Mouse (Mus musculus): ENCODE measurements around the gene Lrrc25. TPM values are rescaled to one million over a fixed set of nuclear protein-coding genes. Genes with fewer than 3 reads are reported as not detected.

The Lrrc25 gene
- total and polyA plus RNA-seq, 3 experiments, result 0.30 to 5.9 (median 2.4) TPM

GRCm38 (mm10) chr8:70660273-70660725, 44.3 kb downstream of the Lrrc25 start, which contains the start of gene Pgpep1:
Gene Pgpep1, minus strand, starts transcription at chr8:70660388.
- dilution Hi-C loops (cut with MboI; ENCODE audit: extremely low pct_ligation_motif_present, extremely low pct_unique_long_range_greater_than_20kb, low sequenced_read_pairs) (no loop called here), in situ Hi-C loops (cut with MboI; ENCODE audit: low pct_ligation_motif_present, low pct_unique_long_range_greater_than_20kb, low sequenced_read_pairs) (loop anchor here (10.0 kb wide), 1 partner anchor 55 kb away; the partner anchor contains the start of gene Gm3336)
- H3K4me3 ChIP-seq (replicated peaks in 1 of 3; ENCODE audit: low read depth in 2 of 3, low read length in 2 of 3, poor library complexity in 1 of 3), result peak within 1 kb of the TSS; percentile 79 to 89 (median 80)
- H3K36me3 ChIP-seq (replicated peaks in 1 of 2; ENCODE audit: control insufficient read depth in 1 of 2, insufficient read depth in 1 of 2, low read length in 1 of 2), result peaks cover 4 to 27% of the 10 kb centered on the region in 2 experiments
- H3K4me1 ChIP-seq (ENCODE audit: control insufficient read depth in 1 of 2, insufficient read depth in 2 of 2), result peaks cover 10 to 47% of the 10 kb centered on the region in 2 experiments
- H3K27me3 ChIP-seq (replicated peaks), result peaks cover 1% of the 10 kb centered on the region
- H3K79me2 ChIP-seq (replicated peaks; ENCODE audit: control insufficient read depth, extremely low read depth, insufficient read depth, poor library complexity, severe bottlenecking), result peaks cover 12% of the 10 kb centered on the region; the same call in 1 of the 2 replicates
- DNase-seq (ENCODE audit: extremely low read depth), result peak; percentile 56
- H3K27ac ChIP-seq (ENCODE audit: insufficient read depth, low read depth), result peak within 1 kb of the TSS; percentile 41
- H3K9me3 ChIP-seq (replicated peaks; ENCODE audit: low read length), result no peaks in the 10 kb centered on the region
- H3K4me2 ChIP-seq (ENCODE audit: insufficient read depth, low read depth, poor library complexity, severe bottlenecking), result peak within 1 kb of the TSS; percentile 76
- peak within 1 kb of the TSS; percentile 77 for H3K9ac ChIP-seq (ENCODE audit: insufficient read depth, low read depth)
- TF ChIP-seq BHLHE40 (IDR thresholded peaks at IDR 0.05; ENCODE audit: low read depth, low read length) (peak; percentile 58), TCF12 (IDR thresholded peaks at IDR 0.05; ENCODE audit: low read depth, low read length) (no peak), JUND (conservative IDR thresholded peaks at IDR 0.05; ENCODE audit: low read depth, low read length) (no peak), MXI1 (IDR thresholded peaks at IDR 0.05; ENCODE audit: low read depth, low read length) (peak; percentile 62), POLR2A (IDR thresholded peaks at IDR 0.05; ENCODE audit: low read depth, low read length) (0 out of 2 replicates have a peak, but pooled peaks have one; percentile 21)

DNA sequence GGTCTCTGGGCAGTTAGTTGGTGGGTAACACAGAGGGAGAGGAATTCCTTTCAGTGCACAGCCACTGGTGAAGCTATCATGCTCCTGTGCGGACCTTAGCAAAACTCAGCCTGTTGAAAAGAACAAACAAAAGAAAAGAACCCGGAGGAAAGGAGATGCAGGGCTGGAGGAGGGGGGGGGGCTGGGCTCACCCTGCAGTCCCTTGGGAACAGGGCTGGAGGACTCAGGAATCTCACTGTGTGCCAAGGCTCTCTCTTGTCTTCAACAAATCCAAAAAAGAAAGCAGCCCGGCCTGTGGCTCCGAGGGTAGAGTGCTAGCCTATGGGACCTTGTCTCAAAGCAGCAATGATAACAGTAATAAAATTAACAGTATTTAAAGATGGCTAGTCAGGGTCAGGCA, 47.7 kb downstream of the Lrrc25 start:
- H3K36me3 ChIP-seq (replicated peaks in 1 of 2; ENCODE audit: control insufficient read depth in 1 of 2, insufficient read depth in 1 of 2, low read length in 1 of 2), result no peaks in the 10 kb centered on the region
- peaks cover 4% of the 10 kb centered on the region for H3K9me3 ChIP-seq (replicated peaks; ENCODE audit: low read length)
- DNase-seq (ENCODE audit: extremely low read depth), result no peak
- H3K4me3 ChIP-seq (replicated peaks in 1 of 3; ENCODE audit: low read depth in 2 of 3, low read length in 2 of 3, poor library complexity in 1 of 3), result no peak overlapping the region
- H3K27me3 ChIP-seq (replicated peaks), result peaks cover 1% of the 10 kb centered on the region
- dilution Hi-C loops (cut with MboI; ENCODE audit: extremely low pct_ligation_motif_present, extremely low pct_unique_long_range_greater_than_20kb, low sequenced_read_pairs) (no loop called here), in situ Hi-C loops (cut with MboI; ENCODE audit: low pct_ligation_motif_present, low pct_unique_long_range_greater_than_20kb, low sequenced_read_pairs) (loop anchor here (10.0 kb wide), 1 partner anchor 51 kb away; the partner anchor contains the start of gene Gm3336)
- no peak for TF ChIP-seq SIN3A (IDR thresholded peaks at IDR 0.05; ENCODE audit: low read length)
- TF ChIP-seq SMC3 (IDR thresholded peaks at IDR 0.05; ENCODE audit: low read depth, low read length), result no peak
- TF ChIP-seq UBTF (IDR thresholded peaks at IDR 0.05; ENCODE audit: low read depth, low read length), result no peak
- TF ChIP-seq USF2 (conservative IDR thresholded peaks at IDR 0.05; ENCODE audit: low read depth, low read length), result no peak
- no peak for TF ChIP-seq KAT2A (IDR thresholded peaks at IDR 0.05; ENCODE audit: insufficient replicate concordance, low read length)
- TF ChIP-seq POLR2A (IDR thresholded peaks at IDR 0.05; ENCODE audit: low read depth, low read length), result no peak
- TF ChIP-seq ZNF384 (IDR thresholded peaks at IDR 0.05; ENCODE audit: low read depth, low read length), result no peak
- no peak for TF ChIP-seq CTCF (conservative IDR thresholded peaks at IDR 0.05 in 1 of 2, IDR thresholded peaks at IDR 0.05 in 1 of 2; ENCODE audit: low read depth in 2 of 2, low read length in 2 of 2)
- TF ChIP-seq MAFK (IDR thresholded peaks at IDR 0.05; ENCODE audit: insufficient replicate concordance, low read length), result no peak
- TF ChIP-seq NRF1 (IDR thresholded peaks at IDR 0.05; ENCODE audit: low read depth, low read length), result no peak
- no peak for TF ChIP-seq CHD1 (IDR thresholded peaks at IDR 0.05; ENCODE audit: low read depth, low read length)
- no peak for TF ChIP-seq GABPA (IDR thresholded peaks at IDR 0.05; ENCODE audit: insufficient replicate concordance, low read depth, low read length)
- TF ChIP-seq ZC3H11A (IDR thresholded peaks at IDR 0.05; ENCODE audit: low read depth, low read length), result no peak
- no peak for TF ChIP-seq MAX (IDR thresholded peaks at IDR 0.05; ENCODE audit: low read length)
- TF ChIP-seq EP300 (IDR thresholded peaks at IDR 0.05; ENCODE audit: low read length), result no peak
- TF ChIP-seq RCOR1 (conservative IDR thresholded peaks at IDR 0.05; ENCODE audit: low read depth, low read length), result no peak
- H3K27ac ChIP-seq (ENCODE audit: insufficient read depth, low read depth), result no peak overlapping the region
- peaks cover 4 to 32% of the 10 kb centered on the region in 2 experiments for H3K4me1 ChIP-seq (ENCODE audit: control insufficient read depth in 1 of 2, insufficient read depth in 2 of 2)
- no peak overlapping the region for H3K9ac ChIP-seq (ENCODE audit: insufficient read depth, low read depth)
- H3K79me2 ChIP-seq (replicated peaks; ENCODE audit: control insufficient read depth, extremely low read depth, insufficient read depth, poor library complexity, severe bottlenecking), result 0 out of 2 replicates have a peak, but pooled peaks cover 2% of the 10 kb centered on the region
- no peak overlapping the region for H3K4me2 ChIP-seq (ENCODE audit: insufficient read depth, low read depth, poor library complexity, severe bottlenecking)
